Mouse (Mus musculus) heart, embryonic 11.5 days (tissue): ENCODE data around the gene Rad54l2. TPM values are rescaled to one million over a fixed set of nuclear protein-coding genes. Genes with fewer than 3 reads are reported as not detected.
A peak's percentile ranks its signal among the peaks of the same experiment; 100 is the strongest.

Source experiments
- ATAC-seq: fragments of 200-750 bp; cut with Nextera tagmentation; replicated peaks from 2 replicates; pipeline ENCODE4 v1.8.0; 2017; ENCODE audit warnings: moderate library complexity; ENCODE audit not compliant: insufficient number of reproducible peaks, low FRiP score, low TSS enrichment
- H3K27ac ChIP-seq: fragments of 300-500 bp; sonication (generic); 2 replicates; pipeline ENCODE4 v1.5.1; 2014; ENCODE audit warnings: mild to moderate bottlenecking, low read depth, low read length
- H3K27me3 ChIP-seq: fragments of 300-500 bp; sonication (generic); 2 replicates; pipeline ENCODE4 v1.6.1; 2014; ENCODE audit warnings: mild to moderate bottlenecking, low read length, mixed read lengths; ENCODE audit not compliant: control insufficient read depth, insufficient read depth
- H3K36me3 ChIP-seq: fragments of 300-500 bp; sonication (generic); 2 replicates; pipeline ENCODE4 v1.6.1; 2014; ENCODE audit warnings: mild to moderate bottlenecking, low read length, moderate library complexity, mixed read lengths; ENCODE audit not compliant: control insufficient read depth, insufficient read depth
- H3K4me1 ChIP-seq: fragments of 300-500 bp; sonication (generic); 2 replicates; pipeline ENCODE4 v1.6.1; 2014; ENCODE audit warnings: low read length; ENCODE audit not compliant: control insufficient read depth, insufficient read depth
- H3K4me2 ChIP-seq: fragments of 300-500 bp; sonication (generic); 2 replicates; pipeline ENCODE4 v1.6.1; 2014; ENCODE audit warnings: mild to moderate bottlenecking, moderate library complexity
- H3K4me3 ChIP-seq: fragments of 300-500 bp; sonication (generic); 2 replicates; pipeline ENCODE4 v1.5.1; 2014; ENCODE audit warnings: low read depth, low read length
- H3K9ac ChIP-seq: fragments of 300-500 bp; sonication (generic); 2 replicates; pipeline ENCODE4 v1.6.1; 2014; ENCODE audit warnings: mild to moderate bottlenecking, low read depth, low read length, moderate library complexity
- H3K9me3 ChIP-seq: fragments of 300-500 bp; sonication (generic); replicated peaks from 2 replicates; pipeline ENCODE4 v1.6.1; 2016; ENCODE audit warnings: low read length; ENCODE audit not compliant: control insufficient read depth
- WGBS: fragments of 180-500 bp; shearing (Covaris S2); extraction: QIAGEN DNeasy Blood & Tissue Kit; methylation state at CpG from one replicate; pipeline ENCODE4 v1.1.7; 2014; ENCODE audit not compliant: insufficient replicate concordance; 5-methylcytosine and 5-hydroxymethylcytosine counted together
- polyA plus RNA-seq: library from polyadenylated mRNA; unstranded; fragments of >200 nt; fragmentation: Nextera tagmentation; extraction: Ambion mirVana; gene quantifications from 2 replicates; pipeline ENCODE4 v1.2.1, GENCODE M21; 2014

The Rad54l2 gene
- polyA plus RNA-seq, 1 experiment from 2014 or later, result 5.8 TPM

DNA sequence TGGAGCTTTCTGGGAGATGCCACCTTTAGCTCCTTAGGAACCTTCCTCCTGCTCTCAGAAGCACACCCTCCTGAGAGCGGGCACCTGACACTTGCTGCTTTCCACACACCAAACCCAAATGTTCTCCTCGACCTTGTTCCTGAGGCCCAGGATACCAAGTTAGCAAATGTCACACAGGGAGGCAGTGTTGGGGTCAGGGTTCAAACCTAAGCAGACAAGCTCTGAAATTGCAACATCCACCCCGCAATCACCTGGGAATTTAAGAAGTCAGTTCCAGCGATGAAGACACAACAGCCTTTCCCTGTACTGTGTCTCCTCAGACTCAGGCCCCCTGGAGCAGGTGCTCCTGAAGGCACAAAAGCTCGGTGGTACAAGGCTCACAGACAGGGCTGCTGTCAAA is 111.3 kb downstream of the Rad54l2 start:
- no peaks in the 10 kb centered on the region for H3K4me1 ChIP-seq
- peaks cover 7% of the 10 kb centered on the region for H3K36me3 ChIP-seq
- no peaks in the 10 kb centered on the region for H3K9me3 ChIP-seq
- WGBS, result 87% methylated on average over 5 of the region's 5 CpGs
- H3K4me3 ChIP-seq, result no peak overlapping the region
- H3K27ac ChIP-seq, result no peak overlapping the region
- no peak overlapping the region for H3K4me2 ChIP-seq
- no peak for ATAC-seq
- H3K27me3 ChIP-seq, result no peaks in the 10 kb centered on the region
- H3K9ac ChIP-seq, result no peak overlapping the region

DNA sequence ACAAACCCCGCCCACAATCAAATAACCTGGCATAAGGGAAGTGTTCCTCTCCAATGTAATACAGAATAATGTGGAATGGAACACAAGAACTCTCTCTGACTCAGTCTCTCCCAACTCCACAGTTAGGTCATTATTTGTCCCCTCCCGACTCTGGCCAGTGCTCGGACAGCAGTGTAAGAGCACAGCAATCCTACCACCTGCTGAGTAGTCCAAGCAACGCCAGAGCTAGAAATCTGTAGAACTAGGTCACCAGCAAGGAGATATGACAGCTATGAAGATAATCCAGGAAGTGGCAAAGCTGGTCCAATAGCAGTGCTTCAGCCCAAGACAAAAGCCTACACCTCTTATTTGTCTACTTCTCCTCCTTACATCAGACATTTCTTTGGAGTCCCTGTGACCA is 112.4 kb downstream of the Rad54l2 start:
- Histone ChIP-seq H3K9me3 (no peaks in the 10 kb centered on the region), H3K27me3 (no peaks in the 10 kb centered on the region), H3K27ac (no peak overlapping the region), H3K36me3 (peaks cover 2% of the 10 kb centered on the region; the same call in 1 of the 2 replicates), H3K9ac (no peak overlapping the region), H3K4me3 (no peak overlapping the region), H3K4me1 (no peaks in the 10 kb centered on the region), H3K4me2 (no peak overlapping the region)
- no peak for ATAC-seq
- 73% methylated on average over 4 of the region's 4 CpGs for WGBS

DNA sequence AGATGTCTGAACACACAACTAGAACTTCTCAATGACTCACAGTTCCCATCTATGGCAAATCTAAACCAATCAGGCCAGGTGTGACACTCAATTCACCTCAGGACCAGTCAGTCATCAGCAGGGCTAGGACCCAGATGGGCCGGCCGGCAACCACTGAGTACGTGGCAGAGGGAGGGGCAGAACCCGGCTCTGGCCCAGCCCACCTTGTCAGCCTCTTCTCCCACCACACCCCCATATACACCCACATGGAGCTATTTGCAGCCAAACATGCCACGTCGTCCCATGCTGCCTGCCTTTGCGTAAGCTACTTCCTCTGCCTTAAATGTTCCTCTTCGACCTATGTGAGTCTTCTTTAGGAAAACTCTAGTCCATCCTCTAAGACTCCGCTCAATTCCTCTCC is 113.0 kb downstream of the Rad54l2 start:
- Histone ChIP-seq H3K27me3 (no peaks in the 10 kb centered on the region), H3K4me1 (no peaks in the 10 kb centered on the region), H3K36me3 (peaks cover 2% of the 10 kb centered on the region; the same call in 1 of the 2 replicates), H3K4me3 (no peak overlapping the region), H3K9ac (no peak overlapping the region), H3K9me3 (no peaks in the 10 kb centered on the region), H3K27ac (no peak overlapping the region), H3K4me2 (no peak overlapping the region)
- 75% methylated on average over 9 of the region's 9 CpGs for WGBS
- ATAC-seq, result no peak

DNA sequence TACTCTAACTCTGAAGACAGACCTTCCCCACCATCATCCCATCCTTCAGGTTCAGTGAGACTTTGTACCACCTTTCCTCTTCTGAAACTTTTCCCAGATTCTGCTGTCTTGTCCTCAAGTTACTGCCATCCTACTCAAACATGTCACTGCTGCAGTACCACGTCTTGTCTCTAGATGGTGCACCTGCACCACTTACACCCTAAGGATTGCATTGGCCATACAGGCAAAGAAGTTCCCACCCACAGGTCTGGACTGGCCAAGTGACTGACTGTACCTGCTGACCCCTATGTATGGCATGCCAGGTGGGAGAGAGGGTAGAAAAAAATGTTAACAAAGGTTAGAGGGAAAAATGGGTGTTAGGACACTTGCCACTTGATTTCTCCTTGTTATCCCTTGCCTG is 113.5 kb downstream of the Rad54l2 start:
- Histone ChIP-seq H3K36me3 (peaks cover 2% of the 10 kb centered on the region; the same call in 1 of the 2 replicates), H3K27ac (no peak overlapping the region), H3K4me2 (no peak overlapping the region), H3K4me3 (no peak overlapping the region), H3K9me3 (no peaks in the 10 kb centered on the region), H3K9ac (no peak overlapping the region), H3K4me1 (no peaks in the 10 kb centered on the region), H3K27me3 (no peaks in the 10 kb centered on the region)
- 0% methylated on average over 1 of the region's 1 CpGs for WGBS
- ATAC-seq, result no peak

DNA sequence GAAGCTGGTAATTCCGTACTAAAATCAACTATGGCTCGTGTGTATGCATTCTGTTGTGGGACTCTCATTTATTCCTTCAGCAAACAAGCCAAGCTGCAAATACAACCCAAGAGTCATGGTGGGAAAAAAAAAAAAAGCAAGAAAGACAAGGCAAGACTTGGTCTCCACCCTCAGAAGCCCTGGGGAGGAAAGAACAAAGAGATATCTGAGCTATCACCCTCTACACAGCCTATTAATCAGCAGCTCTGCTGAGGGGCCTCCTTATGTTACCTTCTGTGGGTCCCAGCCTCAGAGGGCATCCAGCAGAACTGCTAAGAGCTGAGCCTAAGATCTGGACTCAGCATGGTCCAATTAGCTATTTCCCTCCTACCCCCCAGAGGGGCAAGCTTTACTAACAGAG is 115.1 kb downstream of the Rad54l2 start:
- Histone ChIP-seq H3K27me3 (no peaks in the 10 kb centered on the region), H3K27ac (no peak overlapping the region), H3K9ac (no peak overlapping the region), H3K36me3 (0 out of 2 replicates have a peak, but pooled peaks cover 2% of the 10 kb centered on the region), H3K4me3 (no peak overlapping the region), H3K9me3 (no peaks in the 10 kb centered on the region), H3K4me2 (no peak overlapping the region), H3K4me1 (no peaks in the 10 kb centered on the region)
- no peak for ATAC-seq
- 88% methylated on average over 2 of the region's 2 CpGs for WGBS

DNA sequence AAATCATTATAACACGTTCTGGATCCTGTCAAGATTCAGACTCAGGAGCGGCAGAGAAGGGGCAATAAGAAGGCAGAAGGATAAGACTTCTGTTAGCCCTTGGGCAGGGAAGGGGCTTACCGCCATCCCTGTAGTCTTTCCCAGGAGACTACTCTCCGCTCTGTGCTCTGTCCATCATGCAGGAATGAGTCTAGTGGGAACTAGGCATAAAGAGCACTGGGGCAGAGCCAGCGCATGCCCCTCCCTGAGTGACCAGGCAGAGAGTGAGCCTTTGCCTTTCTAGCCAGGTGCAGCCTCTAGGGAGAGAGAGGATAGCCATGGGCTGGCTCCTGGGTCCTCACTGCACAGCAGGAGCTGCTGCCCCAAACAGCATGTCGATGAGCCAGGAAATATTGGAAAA is 124.1 kb downstream of the Rad54l2 start:
- Histone ChIP-seq H3K27me3 (no peaks in the 10 kb centered on the region), H3K9ac (no peak overlapping the region), H3K27ac (no peak overlapping the region), H3K36me3 (0 out of 2 replicates have a peak, but pooled peaks cover 18% of the 10 kb centered on the region), H3K9me3 (no peaks in the 10 kb centered on the region), H3K4me3 (no peak overlapping the region), H3K4me2 (no peak overlapping the region), H3K4me1 (0 out of 2 replicates have a peak, but pooled peaks cover 18% of the 10 kb centered on the region)
- no peak for ATAC-seq
- 78% methylated on average over 6 of the region's 6 CpGs for WGBS

DNA sequence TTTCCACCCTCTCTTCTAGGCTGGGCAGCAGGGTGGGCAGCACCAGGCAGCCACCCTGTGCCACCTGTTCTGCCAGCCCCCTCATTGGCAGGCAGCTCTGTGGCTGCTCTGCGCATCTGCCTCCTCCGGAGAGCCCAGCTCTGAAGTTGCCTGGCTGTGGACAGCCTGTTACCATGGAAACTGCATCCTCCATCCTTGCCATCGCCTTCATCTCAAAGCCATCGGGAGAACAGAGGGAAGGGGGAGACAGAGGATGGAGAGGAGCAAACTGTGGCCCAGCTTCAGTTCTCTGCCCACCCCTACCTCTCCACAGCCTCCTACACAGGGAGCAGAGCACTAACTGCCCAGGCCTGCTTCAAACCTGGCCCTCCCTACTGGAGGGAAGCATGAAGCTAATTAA is 124.6 kb downstream of the Rad54l2 start:
- no peak for ATAC-seq
- H3K9me3 ChIP-seq, result no peaks in the 10 kb centered on the region; the same call in 1 of the 2 replicates
- no peak overlapping the region for H3K9ac ChIP-seq
- H3K36me3 ChIP-seq, result peaks cover 19% of the 10 kb centered on the region; the same call in 1 of the 2 replicates
- H3K27me3 ChIP-seq, result no peaks in the 10 kb centered on the region
- H3K4me3 ChIP-seq, result no peak overlapping the region
- 93% methylated on average over 4 of the region's 4 CpGs for WGBS
- H3K4me1 ChIP-seq, result 0 out of 2 replicates have a peak, but pooled peaks cover 18% of the 10 kb centered on the region
- no peak overlapping the region for H3K4me2 ChIP-seq
- H3K27ac ChIP-seq, result no peak overlapping the region

DNA sequence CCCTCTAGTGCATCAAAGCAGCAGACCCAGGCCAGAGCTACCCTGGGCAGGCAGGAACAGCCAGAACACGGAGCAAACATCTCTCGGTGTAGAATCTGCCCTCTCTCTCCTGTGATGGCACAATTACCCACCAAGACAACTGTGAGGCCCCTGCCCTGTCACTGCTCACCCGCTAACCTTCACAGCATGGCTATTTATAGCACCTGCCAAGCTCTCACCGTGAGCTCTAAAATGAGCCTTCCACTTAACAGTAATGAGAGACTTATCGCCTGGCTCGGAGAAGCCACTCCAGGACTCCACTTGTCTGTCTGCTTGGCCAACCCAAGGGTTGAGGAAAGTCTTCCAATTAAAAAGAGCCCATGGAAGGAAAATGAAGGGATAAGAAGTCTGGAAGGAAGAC is 125.8 kb downstream of the Rad54l2 start:
- WGBS, result 41% methylated on average over 6 of the region's 6 CpGs
- ATAC-seq, result no peak
- Histone ChIP-seq H3K4me2 (peak overlapping the region; percentile 29), H3K4me3 (no peak overlapping the region), H3K9me3 (no peaks in the 10 kb centered on the region; the same call in 1 of the 2 replicates), H3K9ac (no peak overlapping the region), H3K4me1 (0 out of 2 replicates have a peak, but pooled peaks cover 18% of the 10 kb centered on the region), H3K36me3 (peaks cover 28% of the 10 kb centered on the region), H3K27me3 (no peaks in the 10 kb centered on the region), H3K27ac (no peak overlapping the region)

DNA sequence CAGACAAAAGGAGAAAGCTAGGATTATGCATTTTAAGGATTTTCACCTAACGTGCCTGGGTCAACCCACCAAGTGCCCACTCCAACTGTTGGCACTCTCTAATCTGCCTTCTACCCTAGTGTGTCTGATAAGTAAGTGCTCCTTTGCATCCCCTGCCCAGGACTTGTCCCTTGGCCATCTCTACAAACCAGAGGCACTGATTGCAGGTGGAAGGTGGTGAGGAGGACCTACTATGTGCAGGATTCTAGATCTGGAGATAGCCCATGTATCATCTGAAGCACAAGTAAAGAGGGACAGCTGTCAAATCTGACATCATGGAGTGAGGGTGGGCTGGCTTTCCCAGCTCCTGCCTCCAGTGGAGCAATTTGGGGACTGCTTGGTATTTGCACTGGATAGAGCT is 129.1 kb downstream of the Rad54l2 start:
- no peaks in the 10 kb centered on the region; the same call in 1 of the 2 replicates for H3K9me3 ChIP-seq
- H3K4me3 ChIP-seq, result no peak overlapping the region
- H3K4me1 ChIP-seq, result peaks cover 28% of the 10 kb centered on the region; the same call in 1 of the 2 replicates
- ATAC-seq, result no peak
- H3K36me3 ChIP-seq, result peaks cover 28% of the 10 kb centered on the region
- no peak overlapping the region for H3K27ac ChIP-seq
- peaks cover 19% of the 10 kb centered on the region for H3K27me3 ChIP-seq
- H3K4me2 ChIP-seq, result no peak overlapping the region
- no peak overlapping the region for H3K9ac ChIP-seq
- WGBS, result 75% methylated on average over 1 of the region's 1 CpGs
